Mouse (Mus musculus): ENCODE results near the gene Aldh3b3. TPM values are rescaled to one million over a fixed set of nuclear protein-coding genes. Genes with fewer than 3 reads are reported as not detected.

Gene Aldh3b3
- polyA plus RNA-seq, 1 experiment from 2014 or later, result not detected

GRCm38 (mm10) chr19:3980917-3981316, 22.5 kb downstream of the Aldh3b3 start:
- H3K4me2 ChIP-seq (ENCODE audit: low read depth, low read length), result no peak overlapping the region
- H3K4me1 ChIP-seq (ENCODE audit: control insufficient read depth, insufficient read depth, low read length), result 0 out of 2 replicates have a peak, but pooled peaks cover 3% of the 10 kb centered on the region
- H3K9me3 ChIP-seq (ENCODE audit: control insufficient read depth, low read length), result no peaks in the 10 kb centered on the region
- H3K36me3 ChIP-seq (ENCODE audit: control insufficient read depth, insufficient read depth, low read length), result no peaks in the 10 kb centered on the region
- H3K27ac ChIP-seq (ENCODE audit: low read depth, low read length), result no peak overlapping the region
- 80% methylated on average over 9 of the region's 9 CpGs for WGBS
- no peaks in the 10 kb centered on the region for H3K27me3 ChIP-seq (ENCODE audit: control insufficient read depth, insufficient read depth, low read length)
- no peak for ATAC-seq (ENCODE audit: low read depth)
- no peak overlapping the region for H3K4me3 ChIP-seq (ENCODE audit: low read depth, low read length)
- no peak overlapping the region for H3K9ac ChIP-seq (replicated peaks; ENCODE audit: low read depth, low read length)

GRCm38 (mm10) chr19:3983527-3984200, 25.2 kb downstream of the Aldh3b3 start:
- 42% methylated on average over 9 of the region's 9 CpGs for WGBS
- Histone ChIP-seq H3K9ac (replicated peaks; ENCODE audit: low read depth, low read length) (no peak overlapping the region), H3K36me3 (ENCODE audit: control insufficient read depth, insufficient read depth, low read length) (no peaks in the 10 kb centered on the region), H3K9me3 (ENCODE audit: control insufficient read depth, low read length) (no peaks in the 10 kb centered on the region), H3K4me2 (ENCODE audit: low read depth, low read length) (no peak overlapping the region), H3K27me3 (ENCODE audit: control insufficient read depth, insufficient read depth, low read length) (no peaks in the 10 kb centered on the region), H3K4me1 (ENCODE audit: control insufficient read depth, insufficient read depth, low read length) (0 out of 2 replicates have a peak, but pooled peaks cover 3% of the 10 kb centered on the region), H3K27ac (ENCODE audit: low read depth, low read length) (no peak overlapping the region), H3K4me3 (ENCODE audit: low read depth, low read length) (no peak overlapping the region)
- no peak for ATAC-seq (ENCODE audit: low read depth)

- Histone ChIP-seq H3K36me3 (ENCODE audit: control insufficient read depth, insufficient read depth, low read length) (no peaks in the 10 kb centered on the region), H3K9me3 (ENCODE audit: control insufficient read depth, low read length) (no peaks in the 10 kb centered on the region), H3K4me1 (ENCODE audit: control insufficient read depth, insufficient read depth, low read length) (0 out of 2 replicates have a peak, but pooled peaks cover 3% of the 10 kb centered on the region), H3K4me3 (ENCODE audit: low read depth, low read length) (no peak overlapping the region), H3K9ac (replicated peaks; ENCODE audit: low read depth, low read length) (no peak overlapping the region), H3K4me2 (ENCODE audit: low read depth, low read length) (no peak overlapping the region), H3K27ac (ENCODE audit: low read depth, low read length) (no peak overlapping the region), H3K27me3 (ENCODE audit: control insufficient read depth, insufficient read depth, low read length) (no peaks in the 10 kb centered on the region)
- 0 out of 2 replicates have a peak, but pooled peaks have one; percentile 38 for ATAC-seq (ENCODE audit: low read depth)
- 19% methylated on average over 8 of the region's 8 CpGs for WGBS
Measured at GRCm38 (mm10) chr19:3985261-3985681, 26.8 kb downstream of the Aldh3b3 start.

- 0 out of 2 replicates have a peak, but pooled peaks cover 3% of the 10 kb centered on the region for H3K4me1 ChIP-seq (ENCODE audit: control insufficient read depth, insufficient read depth, low read length)
- no peak for ATAC-seq (ENCODE audit: low read depth)
- H3K4me2 ChIP-seq (ENCODE audit: low read depth, low read length), result no peak within 1 kb of the TSS
Measured at GRCm38 (mm10) chr19:3986334-3986733, 27.9 kb downstream of the Aldh3b3 start, which contains the start of gene Acy3. Gene Acy3 (plus strand): TSS chr19:3986570.

GRCm38 (mm10) chr19:3988066-3988465, 29.6 kb downstream of the Aldh3b3 start:
- no peaks in the 10 kb centered on the region for H3K9me3 ChIP-seq (ENCODE audit: control insufficient read depth, low read length)
- H3K4me2 ChIP-seq (ENCODE audit: low read depth, low read length), result no peak overlapping the region
- ATAC-seq (ENCODE audit: low read depth), result no peak
- no peak overlapping the region for H3K27ac ChIP-seq (ENCODE audit: low read depth, low read length)
- no peak overlapping the region for H3K4me3 ChIP-seq (ENCODE audit: low read depth, low read length)
- WGBS, result 90% methylated on average over 14 of the region's 14 CpGs
- no peaks in the 10 kb centered on the region for H3K36me3 ChIP-seq (ENCODE audit: control insufficient read depth, insufficient read depth, low read length)
- 0 out of 2 replicates have a peak, but pooled peaks cover 3% of the 10 kb centered on the region for H3K4me1 ChIP-seq (ENCODE audit: control insufficient read depth, insufficient read depth, low read length)
- no peak overlapping the region for H3K9ac ChIP-seq (replicated peaks; ENCODE audit: low read depth, low read length)
- H3K27me3 ChIP-seq (ENCODE audit: control insufficient read depth, insufficient read depth, low read length), result no peaks in the 10 kb centered on the region

More at GRCm38 (mm10) chr19:3986334-3986733, 27.9 kb downstream of the Aldh3b3 start, which contains the start of gene Acy3:
- H3K27me3 ChIP-seq (ENCODE audit: control insufficient read depth, insufficient read depth, low read length), result no peaks in the 10 kb centered on the region
- no peaks in the 10 kb centered on the region for H3K9me3 ChIP-seq (ENCODE audit: control insufficient read depth, low read length)
- H3K9ac ChIP-seq (replicated peaks; ENCODE audit: low read depth, low read length), result no peak within 1 kb of the TSS
- H3K27ac ChIP-seq (ENCODE audit: low read depth, low read length), result no peak within 1 kb of the TSS
- 15% methylated on average over 8 of the region's 8 CpGs for WGBS
- H3K36me3 ChIP-seq (ENCODE audit: control insufficient read depth, insufficient read depth, low read length), result no peaks in the 10 kb centered on the region
- H3K4me3 ChIP-seq (ENCODE audit: low read depth, low read length), result no peak within 1 kb of the TSS

- Histone ChIP-seq H3K27ac (ENCODE audit: low read depth, low read length) (no peak overlapping the region), H3K4me2 (ENCODE audit: low read depth, low read length) (no peak overlapping the region), H3K27me3 (ENCODE audit: control insufficient read depth, insufficient read depth, low read length) (no peaks in the 10 kb centered on the region), H3K36me3 (ENCODE audit: control insufficient read depth, insufficient read depth, low read length) (no peaks in the 10 kb centered on the region), H3K9me3 (ENCODE audit: control insufficient read depth, low read length) (no peaks in the 10 kb centered on the region), H3K4me3 (ENCODE audit: low read depth, low read length) (no peak overlapping the region), H3K9ac (replicated peaks; ENCODE audit: low read depth, low read length) (no peak overlapping the region), H3K4me1 (ENCODE audit: control insufficient read depth, insufficient read depth, low read length) (0 out of 2 replicates have a peak, but pooled peaks cover 3% of the 10 kb centered on the region)
- no peak for ATAC-seq (ENCODE audit: low read depth)
- 86% methylated on average over 4 of the region's 4 CpGs for WGBS
Measured at GRCm38 (mm10) chr19:3988750-3989149, 30.3 kb downstream of the Aldh3b3 start.

- 44% methylated on average over 6 of the region's 6 CpGs for WGBS
- no peak overlapping the region for H3K4me3 ChIP-seq (ENCODE audit: low read depth, low read length)
- H3K36me3 ChIP-seq (ENCODE audit: control insufficient read depth, insufficient read depth, low read length), result no peaks in the 10 kb centered on the region
- ATAC-seq (ENCODE audit: low read depth), result no peak
- H3K27me3 ChIP-seq (ENCODE audit: control insufficient read depth, insufficient read depth, low read length), result no peaks in the 10 kb centered on the region
- H3K9ac ChIP-seq (replicated peaks; ENCODE audit: low read depth, low read length), result no peak overlapping the region
- H3K4me1 ChIP-seq (ENCODE audit: control insufficient read depth, insufficient read depth, low read length), result no peaks in the 10 kb centered on the region
- no peak overlapping the region for H3K4me2 ChIP-seq (ENCODE audit: low read depth, low read length)
- no peak overlapping the region for H3K27ac ChIP-seq (ENCODE audit: low read depth, low read length)
- no peaks in the 10 kb centered on the region for H3K9me3 ChIP-seq (ENCODE audit: control insufficient read depth, low read length)
Measured at GRCm38 (mm10) chr19:3990804-3991203, 32.4 kb downstream of the Aldh3b3 start.

- no peak for ATAC-seq (ENCODE audit: low read depth)
- Histone ChIP-seq H3K4me3 (ENCODE audit: low read depth, low read length) (no peak overlapping the region), H3K9me3 (ENCODE audit: control insufficient read depth, low read length) (no peaks in the 10 kb centered on the region), H3K27me3 (ENCODE audit: control insufficient read depth, insufficient read depth, low read length) (no peaks in the 10 kb centered on the region), H3K4me1 (ENCODE audit: control insufficient read depth, insufficient read depth, low read length) (no peaks in the 10 kb centered on the region), H3K9ac (replicated peaks; ENCODE audit: low read depth, low read length) (no peak overlapping the region), H3K4me2 (ENCODE audit: low read depth, low read length) (no peak overlapping the region), H3K36me3 (ENCODE audit: control insufficient read depth, insufficient read depth, low read length) (no peaks in the 10 kb centered on the region), H3K27ac (ENCODE audit: low read depth, low read length) (no peak overlapping the region)
- 98% methylated on average over 3 of the region's 3 CpGs for WGBS
Measured at GRCm38 (mm10) chr19:3991562-3991961, 33.1 kb downstream of the Aldh3b3 start.

GRCm38 (mm10) chr19:3991966-3992365, 33.5 kb downstream of the Aldh3b3 start:
- no peak overlapping the region for H3K4me3 ChIP-seq (ENCODE audit: low read depth, low read length)
- no peaks in the 10 kb centered on the region for H3K36me3 ChIP-seq (ENCODE audit: control insufficient read depth, insufficient read depth, low read length)
- H3K4me1 ChIP-seq (ENCODE audit: control insufficient read depth, insufficient read depth, low read length), result no peaks in the 10 kb centered on the region
- no peak overlapping the region for H3K4me2 ChIP-seq (ENCODE audit: low read depth, low read length)
- no peaks in the 10 kb centered on the region for H3K27me3 ChIP-seq (ENCODE audit: control insufficient read depth, insufficient read depth, low read length)
- H3K27ac ChIP-seq (ENCODE audit: low read depth, low read length), result no peak overlapping the region
- no peak overlapping the region for H3K9ac ChIP-seq (replicated peaks; ENCODE audit: low read depth, low read length)
- no peak for ATAC-seq (ENCODE audit: low read depth)
- 91% methylated on average over 3 of the region's 3 CpGs for WGBS
- no peaks in the 10 kb centered on the region for H3K9me3 ChIP-seq (ENCODE audit: control insufficient read depth, low read length)

Data from neural tube, embryonic 14.5 days (tissue).